Mouse (Mus musculus): ENCODE results near the gene Pate2. TPM values are rescaled to one million over a fixed set of nuclear protein-coding genes. Genes with fewer than 3 reads are reported as not detected.

Pate2 gene
- polyA plus RNA-seq, 1 experiment from 2014 or later: 1.7 TPM

DNA sequence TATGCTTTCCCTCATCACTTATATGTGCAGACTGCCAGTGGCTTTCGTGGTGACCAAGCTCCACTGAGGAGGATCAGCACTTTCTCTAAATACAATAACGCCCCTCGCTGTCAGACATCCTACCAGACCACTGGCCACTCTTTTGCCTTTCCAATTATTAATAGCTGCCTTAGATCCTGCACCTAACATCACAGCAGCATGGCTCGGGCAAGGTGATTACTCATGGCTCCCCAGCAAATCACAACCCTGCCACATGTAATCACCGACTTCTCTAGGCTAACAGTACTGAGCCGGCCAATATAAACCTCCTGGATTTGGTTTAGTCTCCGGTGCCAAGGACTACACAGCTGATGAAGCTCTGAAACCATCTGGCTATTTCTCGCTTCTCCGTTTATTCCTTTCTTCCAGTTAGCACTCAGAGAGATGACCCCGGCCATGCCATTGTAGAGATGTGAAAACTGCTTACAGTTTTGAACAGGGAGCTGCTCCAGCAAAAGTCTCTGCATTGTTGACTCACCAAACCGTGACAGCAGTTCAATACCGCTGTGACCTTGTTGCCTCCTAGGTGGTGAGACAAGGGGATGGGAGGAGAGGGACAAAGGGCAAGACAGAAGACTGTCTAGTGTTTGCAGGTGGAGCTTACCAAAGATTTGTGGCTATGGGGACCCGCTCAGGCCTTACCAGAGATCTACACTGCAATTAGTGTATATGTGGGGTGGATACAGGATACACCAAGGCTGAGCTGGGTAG is 30.9 kb upstream of the Pate2 start:
- H3K27me3 ChIP-seq (replicated peaks): no peaks in the 10 kb centered on the region
- H3K27ac ChIP-seq: no peak overlapping the region
- no peak overlapping the region for H3K9ac ChIP-seq
- peaks cover 9% of the 10 kb centered on the region; the same call in 1 of the 2 replicates for H3K4me1 ChIP-seq
- H3K4me2 ChIP-seq (replicated peaks): no peak overlapping the region
- no peak overlapping the region for H3K4me3 ChIP-seq
- no peak for ATAC-seq (ENCODE audit: low FRiP score, low read depth)
- WGBS: 77% methylated on average over 13 of the region's 13 CpGs
- peaks cover 4% of the 10 kb centered on the region; the same call in 1 of the 2 replicates for H3K36me3 ChIP-seq
- H3K9me3 ChIP-seq: no peaks in the 10 kb centered on the region

DNA sequence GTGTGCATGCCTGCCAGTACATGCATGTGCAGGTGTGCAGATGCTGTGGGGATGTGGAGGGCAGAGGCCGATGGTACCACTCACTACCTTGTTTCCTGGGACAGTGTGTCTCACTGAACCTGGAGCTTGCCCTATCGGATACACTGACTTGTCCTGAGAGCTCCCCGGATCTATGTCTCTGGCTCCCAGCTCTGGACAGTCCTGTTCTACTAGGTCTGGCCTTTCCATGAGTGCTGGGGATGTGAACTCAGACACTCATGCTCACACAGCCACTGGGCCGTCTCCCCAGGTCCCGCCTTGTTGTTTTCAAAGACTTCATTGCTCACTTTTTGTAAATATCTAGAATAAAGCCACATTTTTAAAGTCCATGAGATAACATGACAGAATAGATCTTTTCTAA is 29.1 kb upstream of the Pate2 start:
- H3K4me2 ChIP-seq (replicated peaks): no peak overlapping the region
- H3K27me3 ChIP-seq (replicated peaks): no peaks in the 10 kb centered on the region
- ATAC-seq (ENCODE audit: low FRiP score, low read depth): no peak
- no peaks in the 10 kb centered on the region for H3K9me3 ChIP-seq
- H3K27ac ChIP-seq: no peak overlapping the region
- H3K4me3 ChIP-seq: no peak overlapping the region
- H3K9ac ChIP-seq: no peak overlapping the region
- peaks cover 4% of the 10 kb centered on the region; the same call in 1 of the 2 replicates for H3K36me3 ChIP-seq
- 92% methylated on average over 5 of the region's 5 CpGs for WGBS
- peaks cover 18% of the 10 kb centered on the region for H3K4me1 ChIP-seq

DNA sequence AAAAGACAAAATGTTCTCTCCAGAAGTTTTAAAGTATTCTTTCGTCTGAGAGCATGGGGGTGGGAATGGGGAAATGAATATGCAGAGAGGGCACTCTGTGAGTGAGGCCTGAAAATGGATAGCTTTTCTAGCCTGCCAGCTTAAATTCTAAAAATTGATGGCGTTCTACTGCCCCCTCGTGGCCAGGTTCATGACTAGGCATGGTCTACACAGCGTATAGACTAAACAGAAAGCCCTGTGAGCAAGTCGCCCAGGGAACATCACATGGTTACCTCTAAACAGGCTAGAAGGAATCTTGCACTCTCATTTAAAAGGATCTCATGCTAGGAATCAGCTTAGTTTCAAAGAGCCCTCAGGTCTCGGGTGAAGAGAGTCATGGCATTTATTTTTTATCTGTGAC is 28.6 kb upstream of the Pate2 start:
- Histone ChIP-seq H3K4me2 (replicated peaks) (no peak overlapping the region), H3K27me3 (replicated peaks) (no peaks in the 10 kb centered on the region), H3K9ac (no peak overlapping the region), H3K36me3 (peaks cover 4% of the 10 kb centered on the region; the same call in 1 of the 2 replicates), H3K27ac (no peak overlapping the region), H3K4me3 (no peak overlapping the region), H3K9me3 (no peaks in the 10 kb centered on the region), H3K4me1 (peaks cover 18% of the 10 kb centered on the region)
- 11% methylated on average over 6 of the region's 6 CpGs for WGBS
- ATAC-seq (ENCODE audit: low FRiP score, low read depth): peak; percentile 70

DNA sequence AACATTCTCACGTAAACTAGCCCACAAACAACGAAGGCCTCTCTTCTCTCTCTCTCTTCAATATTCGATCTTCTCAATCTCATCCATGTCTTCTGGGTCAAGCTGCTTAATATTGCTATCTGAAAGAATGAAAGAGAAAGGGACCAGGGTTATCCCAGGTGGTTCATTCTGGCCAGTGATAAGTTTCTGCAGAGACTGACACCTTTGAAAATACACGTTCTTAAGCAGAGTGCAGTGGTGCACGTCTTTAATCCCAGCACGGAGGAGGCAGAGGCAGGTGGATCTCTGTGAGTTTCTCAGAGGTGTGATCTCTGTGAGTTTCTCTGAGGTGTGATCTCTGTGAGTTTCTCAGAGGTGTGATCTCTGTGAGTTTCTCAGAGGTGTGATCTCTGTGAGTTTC is 28.1 kb upstream of the Pate2 start:
- H3K4me2 ChIP-seq (replicated peaks): no peak overlapping the region
- 72% methylated on average over 6 of the region's 6 CpGs for WGBS
- no peak overlapping the region for H3K27ac ChIP-seq
- H3K36me3 ChIP-seq: peaks cover 4% of the 10 kb centered on the region; the same call in 1 of the 2 replicates
- no peak for ATAC-seq (ENCODE audit: low FRiP score, low read depth)
- no peaks in the 10 kb centered on the region for H3K27me3 ChIP-seq (replicated peaks)
- no peak overlapping the region for H3K9ac ChIP-seq
- peaks cover 18% of the 10 kb centered on the region for H3K4me1 ChIP-seq
- H3K9me3 ChIP-seq: no peaks in the 10 kb centered on the region
- no peak overlapping the region for H3K4me3 ChIP-seq

DNA sequence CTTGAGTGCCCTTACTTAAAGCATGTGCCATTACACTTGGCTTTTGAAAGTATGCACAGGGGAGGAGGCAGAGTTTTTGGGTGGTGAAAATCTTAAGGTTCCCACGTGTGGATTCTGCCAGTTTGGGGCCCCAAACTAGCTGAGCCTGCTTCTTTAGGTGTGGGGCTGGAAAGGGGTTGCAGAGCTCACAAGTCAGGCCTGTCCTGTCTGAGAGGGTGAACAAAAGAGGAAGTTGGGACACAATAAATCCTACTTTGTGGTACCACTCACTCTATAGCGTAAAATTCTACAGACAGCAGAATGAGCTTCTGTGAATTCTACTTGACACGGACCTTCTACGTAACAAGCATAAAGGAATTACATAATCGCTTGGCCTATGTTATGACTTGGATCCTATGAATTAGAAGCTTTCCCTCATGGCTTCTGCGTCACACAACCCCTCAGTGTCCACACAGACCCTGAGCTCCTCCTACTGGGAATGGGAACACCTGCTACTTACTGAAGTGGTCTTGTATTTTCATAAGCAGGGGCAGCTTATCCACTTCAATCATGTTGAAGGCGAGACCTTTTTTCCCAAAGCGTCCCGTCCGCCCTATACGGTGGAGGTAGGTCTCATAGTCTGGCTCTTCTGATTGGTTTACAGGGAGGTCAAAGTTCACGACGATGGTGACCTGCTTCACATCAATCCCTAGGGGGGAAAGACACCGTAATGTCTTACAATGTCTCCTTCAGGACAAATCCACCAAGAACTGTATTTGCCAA is 26.8 kb upstream of the Pate2 start:
- Histone ChIP-seq H3K27ac (no peak overlapping the region), H3K4me3 (no peak overlapping the region), H3K27me3 (replicated peaks) (no peaks in the 10 kb centered on the region), H3K4me1 (peaks cover 12% of the 10 kb centered on the region), H3K9me3 (no peaks in the 10 kb centered on the region), H3K4me2 (replicated peaks) (no peak overlapping the region), H3K9ac (no peak overlapping the region), H3K36me3 (peaks cover 4% of the 10 kb centered on the region; the same call in 1 of the 2 replicates)
- ATAC-seq (ENCODE audit: low FRiP score, low read depth): no peak
- 78% methylated on average over 14 of the region's 14 CpGs for WGBS

DNA sequence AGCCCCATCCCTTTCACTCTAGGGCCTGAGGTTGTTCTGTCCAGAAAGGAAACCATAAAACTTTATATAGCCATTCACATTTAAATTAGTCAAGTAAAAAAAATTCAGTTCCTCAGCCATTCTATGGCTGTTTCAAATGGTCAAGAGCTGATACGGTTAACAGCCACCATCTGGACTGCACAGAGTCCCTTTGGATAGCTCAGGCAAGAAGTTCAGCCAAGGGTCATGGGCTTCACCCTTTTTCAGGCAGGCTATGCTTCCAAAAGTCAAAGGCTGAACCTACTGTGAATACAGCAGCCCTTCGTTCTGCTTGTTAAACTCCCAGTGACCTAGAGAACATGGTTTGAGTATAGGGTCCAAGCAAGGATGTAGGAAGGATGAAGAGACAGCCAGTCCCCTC is 25.4 kb upstream of the Pate2 start:
- Histone ChIP-seq H3K9me3 (no peaks in the 10 kb centered on the region), H3K4me3 (no peak overlapping the region), H3K27me3 (replicated peaks) (no peaks in the 10 kb centered on the region), H3K4me2 (replicated peaks) (no peak overlapping the region), H3K36me3 (peaks cover 4% of the 10 kb centered on the region; the same call in 1 of the 2 replicates), H3K4me1 (peaks cover 9% of the 10 kb centered on the region), H3K27ac (no peak overlapping the region), H3K9ac (no peak overlapping the region)
- peak; percentile 35; the same call in 1 of the 2 replicates for ATAC-seq (ENCODE audit: low FRiP score, low read depth)
- WGBS: 17% methylated on average over 2 of the region's 2 CpGs

DNA sequence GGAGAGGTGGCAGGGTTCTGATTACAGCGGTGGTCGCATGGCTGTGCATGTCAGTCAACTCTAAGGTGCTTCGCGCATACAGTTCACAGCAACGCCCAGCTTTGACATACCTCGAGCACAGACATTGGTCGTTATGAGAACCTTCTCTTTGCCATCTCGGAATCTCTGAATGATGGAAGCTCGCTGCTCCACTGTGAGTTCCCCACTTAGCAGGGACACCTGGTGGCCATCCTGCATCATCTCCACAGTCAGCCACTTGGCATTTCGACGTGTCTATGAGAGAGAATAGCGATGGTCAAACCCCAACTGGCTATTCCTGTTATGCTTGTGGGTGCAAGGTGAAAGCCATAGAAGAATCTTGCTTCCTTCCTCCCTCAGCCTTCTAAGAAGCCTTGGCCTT is 24.4 kb upstream of the Pate2 start:
- Histone ChIP-seq H3K9ac (no peak overlapping the region), H3K36me3 (peaks cover 5% of the 10 kb centered on the region; the same call in 1 of the 2 replicates), H3K4me1 (peaks cover 9% of the 10 kb centered on the region), H3K4me2 (replicated peaks) (no peak overlapping the region), H3K27ac (no peak overlapping the region), H3K4me3 (no peak overlapping the region), H3K27me3 (replicated peaks) (no peaks in the 10 kb centered on the region), H3K9me3 (no peaks in the 10 kb centered on the region)
- WGBS: 78% methylated on average over 12 of the region's 12 CpGs
- ATAC-seq (ENCODE audit: low FRiP score, low read depth): no peak

DNA sequence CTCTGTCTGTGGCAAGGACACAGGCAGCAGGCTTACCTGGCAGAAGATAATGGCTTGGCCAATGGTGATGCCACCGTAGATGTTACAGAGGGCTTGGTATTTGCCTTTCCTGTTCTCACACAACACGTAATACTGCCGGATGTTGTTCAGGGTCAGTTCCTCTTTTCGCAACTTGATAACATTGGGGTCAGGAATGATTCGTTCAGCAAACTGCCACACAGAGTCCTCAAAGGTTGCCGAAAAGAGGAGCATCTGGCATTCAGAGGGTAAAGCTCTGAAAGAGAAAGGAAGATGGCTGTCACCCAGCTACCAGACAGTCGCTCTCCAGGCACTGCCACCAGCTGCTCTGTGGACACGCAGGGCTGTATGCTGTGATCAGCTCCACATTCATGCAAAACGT is 23.3 kb upstream of the Pate2 start:
- WGBS: 90% methylated on average over 9 of the region's 9 CpGs
- no peaks in the 10 kb centered on the region for H3K27me3 ChIP-seq (replicated peaks)
- no peak overlapping the region for H3K4me3 ChIP-seq
- ATAC-seq (ENCODE audit: low FRiP score, low read depth): no peak
- H3K9me3 ChIP-seq: no peaks in the 10 kb centered on the region
- peaks cover 11% of the 10 kb centered on the region; the same call in 1 of the 2 replicates for H3K36me3 ChIP-seq
- H3K27ac ChIP-seq: no peak overlapping the region
- H3K4me1 ChIP-seq: peaks cover 9% of the 10 kb centered on the region
- no peak overlapping the region for H3K4me2 ChIP-seq (replicated peaks)
- H3K9ac ChIP-seq: no peak overlapping the region

DNA sequence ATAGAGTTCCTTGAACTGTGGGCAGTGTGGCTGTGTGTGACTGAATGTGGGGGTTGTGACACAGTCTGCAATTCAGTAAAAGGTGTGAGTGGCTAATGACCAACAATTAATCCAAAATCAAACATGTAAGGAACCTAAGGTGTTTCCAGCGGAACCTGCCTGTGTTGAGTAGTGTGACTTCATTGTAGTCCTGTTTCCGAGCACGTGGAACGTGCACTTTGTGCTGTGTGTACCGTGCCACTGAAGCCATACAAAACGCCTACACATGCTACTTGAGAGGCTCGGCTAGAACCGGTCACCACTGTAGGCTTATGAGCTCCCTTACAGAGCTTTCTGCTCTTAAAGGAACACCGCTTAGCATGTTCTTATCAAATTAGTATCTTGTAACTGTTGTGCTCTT is 21.6 kb upstream of the Pate2 start:
- H3K27me3 ChIP-seq (replicated peaks): no peaks in the 10 kb centered on the region
- WGBS: 74% methylated on average over 9 of the region's 9 CpGs
- no peak overlapping the region for H3K4me3 ChIP-seq
- ATAC-seq (ENCODE audit: low FRiP score, low read depth): no peak
- H3K27ac ChIP-seq: no peak overlapping the region
- H3K4me1 ChIP-seq: peaks cover 9% of the 10 kb centered on the region
- H3K9ac ChIP-seq: no peak overlapping the region
- peaks cover 7% of the 10 kb centered on the region; the same call in 1 of the 2 replicates for H3K36me3 ChIP-seq
- no peak overlapping the region for H3K4me2 ChIP-seq (replicated peaks)
- H3K9me3 ChIP-seq: no peaks in the 10 kb centered on the region

DNA sequence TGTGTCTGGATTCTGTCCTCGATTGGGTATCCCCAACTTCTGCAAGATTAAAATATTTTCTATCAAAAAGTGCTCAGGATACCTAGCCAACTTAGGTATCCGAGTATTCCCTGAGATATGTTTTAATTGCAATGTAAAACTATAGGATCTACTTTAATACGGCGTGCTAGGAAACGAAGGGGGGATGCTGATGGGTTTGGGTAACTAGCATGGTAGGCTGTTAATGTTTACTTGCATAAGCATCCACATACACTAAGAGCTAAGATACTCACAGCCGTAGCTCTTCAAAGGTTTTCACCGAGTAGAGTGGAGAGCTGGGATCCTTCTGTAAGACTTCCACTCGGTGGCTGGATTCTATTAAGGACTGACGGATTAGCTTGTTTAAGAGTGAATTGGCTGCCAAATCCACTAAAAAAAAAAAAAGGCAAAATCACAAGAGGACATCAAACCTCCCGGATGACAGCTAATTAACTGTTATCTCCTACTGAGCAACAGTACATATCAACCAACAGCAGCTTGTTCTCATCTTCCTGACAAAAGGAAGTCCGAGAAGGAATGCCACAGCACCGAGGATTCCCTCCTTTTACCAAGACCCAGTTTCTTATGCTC is 13.5 kb upstream of the Pate2 start:
- H3K27me3 ChIP-seq (replicated peaks): no peaks in the 10 kb centered on the region
- no peak overlapping the region for H3K9ac ChIP-seq
- no peak for ATAC-seq (ENCODE audit: low FRiP score, low read depth)
- H3K27ac ChIP-seq: no peak overlapping the region
- WGBS: 88% methylated on average over 12 of the region's 12 CpGs
- H3K4me1 ChIP-seq: peaks cover 13% of the 10 kb centered on the region
- H3K36me3 ChIP-seq: peaks cover 8% of the 10 kb centered on the region
- H3K4me2 ChIP-seq (replicated peaks): no peak overlapping the region
- no peak overlapping the region for H3K4me3 ChIP-seq
- H3K9me3 ChIP-seq: no peaks in the 10 kb centered on the region

DNA sequence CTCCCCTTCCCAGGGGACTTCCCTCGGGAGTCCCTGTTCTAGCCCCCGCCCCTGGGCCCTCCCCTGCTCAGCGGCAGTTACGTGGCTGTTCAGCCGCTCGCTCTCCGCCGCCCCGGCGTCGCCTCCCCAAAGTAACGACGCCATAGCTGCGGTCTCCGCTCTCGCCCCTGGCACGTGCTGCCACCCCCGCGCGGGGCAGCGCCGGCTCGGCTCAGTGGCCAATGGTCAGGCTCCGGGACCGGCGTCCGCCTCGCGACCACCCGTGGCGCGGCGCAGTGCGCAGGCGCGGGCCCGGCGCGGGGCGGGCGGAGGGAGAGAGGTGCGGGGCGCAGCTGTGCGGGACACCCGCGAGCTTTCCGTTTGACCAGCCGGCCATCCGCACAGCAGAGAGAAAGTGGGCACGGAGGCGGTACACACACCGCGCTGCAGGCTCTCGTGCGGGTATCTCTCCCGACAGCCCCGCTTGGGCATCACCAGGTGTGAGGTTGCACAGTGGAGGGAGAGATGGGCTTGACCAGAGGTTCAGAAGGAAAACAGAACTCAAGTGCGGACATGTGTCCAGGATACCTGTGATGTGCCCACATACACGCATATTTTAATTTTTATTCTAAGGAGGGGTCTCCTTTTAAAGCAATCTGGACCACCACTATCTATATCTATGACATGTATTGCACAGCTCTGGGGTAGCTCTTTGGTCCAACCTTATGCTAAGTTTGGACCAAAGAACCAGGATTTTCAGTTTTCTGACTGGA is 11.7 kb upstream of the Pate2 start, which contains the start of the genes Ddx25 and Pus3:
TSS of gene Ddx25 (minus strand) at position 272 of the 752 bp plus-strand sequence.
TSS of gene Pus3 (plus strand) at position 339 of the 752 bp plus-strand sequence.
- Histone ChIP-seq H3K27ac (peak within 1 kb of the TSS; percentile 74), H3K4me2 (replicated peaks) (peak within 1 kb of the TSS; percentile 92), H3K9ac (peak within 1 kb of the TSS; percentile 60), H3K27me3 (replicated peaks) (no peaks in the 10 kb centered on the region), H3K9me3 (no peaks in the 10 kb centered on the region), H3K4me1 (peaks cover 13% of the 10 kb centered on the region), H3K36me3 (peaks cover 15% of the 10 kb centered on the region), H3K4me3 (peak within 1 kb of the TSS; percentile 68)
- WGBS: 1% methylated on average over 59 of the region's 59 CpGs
- peak; percentile 83 for ATAC-seq (ENCODE audit: low FRiP score, low read depth)

Measured in neural tube, embryonic 12.5 days (tissue).